Mouse (Mus musculus): ENCODE data around the gene Emc9. TPM values are rescaled to one million over a fixed set of nuclear protein-coding genes. Genes with fewer than 3 reads are reported as not detected.

Emc9 gene
- total and polyA plus RNA-seq, 3 experiments = 38.7 to 59.4 TPM; not detected in 1

- TF ChIP-seq CHD1 (IDR thresholded peaks at IDR 0.05; ENCODE audit: low read depth, low read length) = no peak
- no peak within 1 kb of the TSS for H3K27ac ChIP-seq (ENCODE audit: control insufficient read depth, low read depth, low read length)
- H3K4me3 ChIP-seq (ENCODE audit: control insufficient read depth in 1 of 2, insufficient read depth in 1 of 2, low read depth in 2 of 2, low read length in 2 of 2) = no peak within 1 kb of the TSS
- H3K9me3 ChIP-seq (replicated peaks; ENCODE audit: insufficient read depth, low read length) = no peaks in the 10 kb centered on the region
- no peak for DNase-seq (ENCODE audit: low read depth, low spot score)
- H3K36me3 ChIP-seq (ENCODE audit: control insufficient read depth in 1 of 2, insufficient read depth in 2 of 2, low read length in 2 of 2) = peaks cover 0 to 7% of the 10 kb centered on the region in 2 experiments; a peak in 2 of 4 replicates
- no peaks in the 10 kb centered on the region for H3K27me3 ChIP-seq (ENCODE audit: control insufficient read depth in 1 of 2, insufficient read depth in 2 of 2, low read length in 2 of 2)
- H3K79me2 ChIP-seq (ENCODE audit: control insufficient read depth, insufficient read depth, low read length, poor library complexity) = peaks cover 4% of the 10 kb centered on the region
- H3K9ac ChIP-seq (ENCODE audit: control insufficient read depth, low read depth, low read length, poor library complexity, severe bottlenecking) = no peak within 1 kb of the TSS
- peaks cover 7 to 18% of the 10 kb centered on the region in 2 experiments for H3K4me1 ChIP-seq (ENCODE audit: control insufficient read depth in 1 of 2, insufficient read depth in 2 of 2, low read length in 2 of 2)
Observed at GRCm38 (mm10) chr14:55575302-55575701, 9.8 kb downstream of the Emc9 start, which contains the start of gene Fitm1. Gene Fitm1 (plus strand): TSS chr14:55575617.

DNA sequence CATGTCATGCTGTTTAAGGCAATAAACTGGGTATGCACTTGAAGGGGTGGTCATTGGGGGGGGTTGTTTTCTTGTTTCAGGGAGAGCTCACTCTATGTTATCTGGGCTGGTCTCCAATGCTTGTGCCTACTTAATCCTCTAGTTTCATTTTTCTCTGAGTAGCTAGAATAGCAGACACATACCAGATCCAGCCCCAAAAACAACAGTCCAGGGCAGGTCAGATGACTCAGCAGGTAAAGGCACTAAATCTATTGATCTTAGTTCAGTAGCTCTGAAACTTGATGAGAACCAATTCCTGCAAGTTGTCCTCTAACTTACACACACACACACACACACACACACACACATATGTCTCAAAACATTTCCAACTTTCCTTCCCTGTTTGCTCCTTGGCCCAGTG lies 13.3 kb downstream of the Emc9 start:
- Histone ChIP-seq H3K4me1 (ENCODE audit: control insufficient read depth in 1 of 2, insufficient read depth in 2 of 2, low read length in 2 of 2) (peaks cover 5 to 8% of the 10 kb centered on the region in 2 experiments), H3K79me2 (ENCODE audit: control insufficient read depth, insufficient read depth, low read length, poor library complexity) (no peaks in the 10 kb centered on the region), H3K36me3 (ENCODE audit: control insufficient read depth in 1 of 2, insufficient read depth in 2 of 2, low read length in 2 of 2) (peaks cover 0 to 3% of the 10 kb centered on the region in 2 experiments; a peak in 2 of 4 replicates), H3K4me3 (ENCODE audit: control insufficient read depth in 1 of 2, insufficient read depth in 1 of 2, low read depth in 2 of 2, low read length in 2 of 2) (no peak overlapping the region), H3K27me3 (ENCODE audit: control insufficient read depth in 1 of 2, insufficient read depth in 2 of 2, low read length in 2 of 2) (no peaks in the 10 kb centered on the region), H3K27ac (ENCODE audit: control insufficient read depth, low read depth, low read length) (no peak overlapping the region), H3K9me3 (replicated peaks; ENCODE audit: insufficient read depth, low read length) (no peaks in the 10 kb centered on the region), H3K9ac (ENCODE audit: control insufficient read depth, low read depth, low read length, poor library complexity, severe bottlenecking) (no peak overlapping the region)
- no peak for DNase-seq (ENCODE audit: low read depth, low spot score)
- no peak for TF ChIP-seq ETS1 (IDR thresholded peaks at IDR 0.05; ENCODE audit: low read depth, low read length)
- no peak for TF ChIP-seq BHLHE40 (IDR thresholded peaks at IDR 0.05; ENCODE audit: borderline replicate concordance, low read depth, low read length)
- TF ChIP-seq USF2 (IDR thresholded peaks at IDR 0.05; ENCODE audit: borderline replicate concordance in 1 of 2, insufficient read depth in 1 of 2, low read depth in 1 of 2, low read length in 2 of 2) = no peak
- no peak for TF ChIP-seq RAD21 (IDR thresholded peaks at IDR 0.05; ENCODE audit: low read depth, low read length)
- no peak for TF ChIP-seq HCFC1 (IDR thresholded peaks at IDR 0.05; ENCODE audit: low read depth, low read length)
- no peak for TF ChIP-seq GABPA (IDR thresholded peaks at IDR 0.05; ENCODE audit: low read depth, low read length)
- TF ChIP-seq RCOR1 (IDR thresholded peaks at IDR 0.05; ENCODE audit: low read depth, low read length) = no peak
- no peak for TF ChIP-seq MEF2A (IDR thresholded peaks at IDR 0.05; ENCODE audit: extremely low read depth, insufficient replicate concordance, low read depth, low read length, poor library complexity, severe bottlenecking)
- TF ChIP-seq ZMIZ1 (IDR thresholded peaks at IDR 0.05; ENCODE audit: low read depth, low read length) = no peak
- TF ChIP-seq MAFK (IDR thresholded peaks at IDR 0.05; ENCODE audit: borderline replicate concordance, low read depth, low read length) = no peak
- TF ChIP-seq MYB (IDR thresholded peaks at IDR 0.05; ENCODE audit: low read depth, low read length) = no peak
- no peak for TF ChIP-seq TCF12 (IDR thresholded peaks at IDR 0.05; ENCODE audit: low read depth, low read length)
- TF ChIP-seq MYC (IDR thresholded peaks at IDR 0.05; ENCODE audit: low read depth, low read length) = no peak
- TF ChIP-seq MAX (IDR thresholded peaks at IDR 0.05; ENCODE audit: low read length) = no peak
- no peak for TF ChIP-seq ZKSCAN1 (IDR thresholded peaks at IDR 0.05; ENCODE audit: low read depth, low read length)
- TF ChIP-seq TAL1 (IDR thresholded peaks at IDR 0.05; ENCODE audit: low read length) = no peak
